Mouse (Mus musculus) heart, embryonic 10.5 days (tissue): ENCODE measurements around the gene Krt75. TPM values are rescaled to one million over a fixed set of nuclear protein-coding genes. Genes with fewer than 3 reads are reported as not detected.

Experiments used
- DNase-seq: peaks from one replicate; pipeline ENCODE4 v3.0.0-alpha.2; 2017; ENCODE audit warnings: low spot score
- H3K27ac ChIP-seq: fragments of 300-500 bp; sonication (generic); 2 replicates; pipeline ENCODE4 v1.5.1; 2016; ENCODE audit warnings: mild to moderate bottlenecking
- H3K27me3 ChIP-seq: fragments of 300-500 bp; sonication (generic); 2 replicates; pipeline ENCODE4 v1.6.1; 2016; ENCODE audit warnings: mild to moderate bottlenecking; ENCODE audit not compliant: poor library complexity, insufficient read depth, severe bottlenecking
- H3K36me3 ChIP-seq: fragments of 300-500 bp; sonication (generic); 2 replicates; pipeline ENCODE4 v1.6.1; 2016; ENCODE audit warnings: mild to moderate bottlenecking, moderate library complexity
- H3K4me1 ChIP-seq: fragments of 300-500 bp; sonication (generic); 2 replicates; pipeline ENCODE4 v1.6.1; 2016; ENCODE audit warnings: mild to moderate bottlenecking
- H3K4me3 ChIP-seq: fragments of 300-500 bp; sonication (generic); 2 replicates; pipeline ENCODE4 v1.5.1; 2016; ENCODE audit warnings: mild to moderate bottlenecking, moderate library complexity
- H3K9me3 ChIP-seq: fragments of 300-500 bp; sonication (generic); 2 replicates; pipeline ENCODE4 v1.6.1; 2016; ENCODE audit warnings: mild to moderate bottlenecking, moderate library complexity
- WGBS: fragments of 180-500 bp; shearing (Covaris S2); methylation state at CpG from one replicate; pipeline ENCODE4 v1.1.7; 2016; 5-methylcytosine and 5-hydroxymethylcytosine counted together
- polyA plus RNA-seq: library from polyadenylated mRNA; unstranded; fragments of >200 nt; fragmentation: Nextera tagmentation; extraction: Ambion mirVana; gene quantifications from 2 replicates; pipeline ENCODE4 v1.2.1, GENCODE M21; 2016

Gene Krt75
- 0.10 TPM in 1 of 2 replicates, not detected in the other for polyA plus RNA-seq

DNA sequence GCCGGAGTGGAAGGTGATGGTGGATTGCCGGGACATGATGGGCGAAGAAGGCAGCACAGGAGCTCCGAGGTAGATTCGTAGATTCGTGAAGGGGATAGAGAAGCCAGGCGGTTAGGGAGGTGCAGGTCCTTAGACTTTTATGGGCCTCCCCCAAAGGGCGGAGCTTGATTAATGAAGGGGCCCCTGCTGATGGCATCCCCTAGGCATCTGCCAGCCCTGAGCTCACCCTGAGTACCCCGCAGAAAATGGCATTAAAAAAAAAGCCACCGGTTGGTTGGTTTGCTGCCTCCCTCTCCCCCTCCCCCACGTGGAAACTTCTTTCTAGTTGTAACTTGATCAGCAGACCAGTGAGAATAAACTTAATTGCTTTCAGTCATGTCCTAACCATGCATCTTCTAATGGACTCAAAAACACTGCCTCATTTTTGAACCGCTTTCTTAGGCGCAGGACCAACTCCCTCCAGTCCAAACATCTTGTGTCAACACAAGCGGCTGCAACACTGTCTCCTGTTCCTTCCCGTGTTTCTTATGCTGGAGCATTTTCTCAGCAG lies at the start of gene Krt75:
Krt75 (minus strand) TSS at position 109 of the 550 bp plus-strand sequence.
- WGBS: 68% methylated on average over 15 of the region's 15 CpGs
- DNase-seq: peak; percentile 66
- H3K9me3 ChIP-seq: no peaks in the 10 kb centered on the region
- H3K27me3 ChIP-seq: peaks cover 34% of the 10 kb centered on the region
- H3K36me3 ChIP-seq: no peaks in the 10 kb centered on the region
- no peak within 1 kb of the TSS for H3K4me3 ChIP-seq
- H3K4me1 ChIP-seq: peaks cover 7% of the 10 kb centered on the region; the same call in 1 of the 2 replicates
- H3K27ac ChIP-seq: no peak within 1 kb of the TSS

DNA sequence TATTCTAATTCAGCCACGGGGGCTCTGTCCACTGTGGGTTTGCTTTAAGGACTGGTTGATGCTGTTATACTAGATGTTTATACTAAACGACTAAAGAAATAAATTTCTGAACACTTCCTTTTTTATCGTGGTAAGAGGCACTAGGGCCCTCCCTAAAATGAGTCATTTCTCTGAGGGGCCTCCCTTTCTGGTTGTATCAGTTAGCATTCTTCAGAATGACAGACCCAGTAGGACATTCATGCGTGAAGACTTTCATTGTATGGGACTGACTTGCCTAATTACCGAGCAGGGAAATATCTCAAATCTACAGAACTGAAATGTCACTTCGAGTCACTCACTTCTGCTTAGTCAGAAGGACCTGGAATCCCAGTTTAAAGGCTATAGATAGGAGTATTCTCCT lies 25.4 kb upstream of the Krt75 start:
- Histone ChIP-seq H3K9me3 (no peaks in the 10 kb centered on the region), H3K36me3 (no peaks in the 10 kb centered on the region), H3K27me3 (no peaks in the 10 kb centered on the region), H3K4me3 (no peak overlapping the region), H3K27ac (no peak overlapping the region), H3K4me1 (peaks cover 4% of the 10 kb centered on the region; the same call in 1 of the 2 replicates)
- WGBS: 71% methylated on average over 6 of the region's 6 CpGs
- no peak for DNase-seq

GRCm38 (mm10) chr15:101588216-101588615 lies 14.5 kb upstream of the Krt75 start:
- peaks cover 6% of the 10 kb centered on the region; the same call in 1 of the 2 replicates for H3K4me1 ChIP-seq
- H3K9me3 ChIP-seq: no peaks in the 10 kb centered on the region
- H3K4me3 ChIP-seq: no peak overlapping the region
- no peaks in the 10 kb centered on the region for H3K36me3 ChIP-seq
- DNase-seq: no peak
- 77% methylated on average over 10 of the region's 10 CpGs for WGBS
- no peak overlapping the region for H3K27ac ChIP-seq
- peaks cover 18% of the 10 kb centered on the region; the same call in 1 of the 2 replicates for H3K27me3 ChIP-seq

- Histone ChIP-seq H3K27me3 (peaks cover 22% of the 10 kb centered on the region; the same call in 1 of the 2 replicates), H3K9me3 (no peaks in the 10 kb centered on the region), H3K27ac (no peak overlapping the region), H3K4me3 (no peak overlapping the region), H3K4me1 (peaks cover 6% of the 10 kb centered on the region; the same call in 1 of the 2 replicates), H3K36me3 (no peaks in the 10 kb centered on the region)
- 40% methylated on average over 2 of the region's 2 CpGs for WGBS
- DNase-seq: no peak
Measured at GRCm38 (mm10) chr15:101584456-101584855, 10.8 kb upstream of the Krt75 start.

DNA sequence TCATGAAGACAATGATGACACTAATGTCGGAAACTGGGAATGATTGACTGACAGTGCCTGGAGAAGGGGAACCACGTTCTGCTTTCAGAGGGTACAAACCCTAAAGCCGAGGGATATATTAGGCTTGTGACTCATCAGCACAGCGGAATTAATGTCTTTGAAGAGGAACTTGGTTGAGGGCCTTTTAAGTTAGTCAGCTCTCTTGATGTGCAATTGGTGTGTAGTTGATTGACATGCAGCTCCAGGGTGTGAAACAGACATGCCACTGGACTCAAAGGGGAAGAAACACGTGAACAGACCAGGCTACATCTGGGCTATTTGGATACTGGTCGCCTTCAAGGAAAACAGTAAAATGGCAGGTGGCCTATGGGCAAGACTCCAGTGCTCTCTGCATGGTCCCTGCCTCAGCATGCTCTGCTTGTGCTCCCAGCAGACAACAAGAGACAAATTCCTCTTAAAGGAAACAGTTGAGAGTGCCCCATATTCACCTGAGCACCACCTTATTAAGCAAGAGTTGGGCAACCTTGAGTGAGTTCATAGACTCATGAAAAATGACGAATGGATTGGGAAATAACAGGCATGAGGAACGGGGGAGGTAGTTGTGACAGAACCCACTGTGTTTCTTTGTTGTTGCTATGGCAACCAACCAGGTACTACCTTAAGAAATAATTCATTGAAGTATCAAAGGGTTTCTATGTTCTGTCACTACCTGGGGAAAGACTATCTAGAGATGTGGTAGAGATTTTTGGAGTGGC lies 9.7 kb upstream of the Krt75 start:
- DNase-seq: no peak
- peaks cover 22% of the 10 kb centered on the region; the same call in 1 of the 2 replicates for H3K27me3 ChIP-seq
- WGBS: 74% methylated on average over 8 of the region's 8 CpGs
- no peaks in the 10 kb centered on the region for H3K36me3 ChIP-seq
- no peak overlapping the region for H3K27ac ChIP-seq
- H3K4me3 ChIP-seq: no peak overlapping the region
- H3K4me1 ChIP-seq: peaks cover 6% of the 10 kb centered on the region; the same call in 1 of the 2 replicates
- H3K9me3 ChIP-seq: no peaks in the 10 kb centered on the region

GRCm38 (mm10) chr15:101581701-101582100 lies 8.0 kb upstream of the Krt75 start:
- Histone ChIP-seq H3K9me3 (no peaks in the 10 kb centered on the region), H3K4me3 (no peak overlapping the region), H3K36me3 (no peaks in the 10 kb centered on the region), H3K27me3 (peaks cover 7% of the 10 kb centered on the region; the same call in 1 of the 2 replicates), H3K4me1 (peaks cover 6% of the 10 kb centered on the region; the same call in 1 of the 2 replicates), H3K27ac (no peak overlapping the region)
- 78% methylated on average over 3 of the region's 3 CpGs for WGBS
- DNase-seq: peak; percentile 58

- Histone ChIP-seq H3K27me3 (peaks cover 21% of the 10 kb centered on the region), H3K27ac (no peak overlapping the region), H3K4me3 (no peak overlapping the region), H3K4me1 (peaks cover 6% of the 10 kb centered on the region; the same call in 1 of the 2 replicates), H3K9me3 (no peaks in the 10 kb centered on the region), H3K36me3 (no peaks in the 10 kb centered on the region)
- WGBS: 64% methylated on average over 5 of the region's 5 CpGs
- peak; percentile 70 for DNase-seq
Measured at GRCm38 (mm10) chr15:101575506-101575905, 1.8 kb upstream of the Krt75 start.

DNA sequence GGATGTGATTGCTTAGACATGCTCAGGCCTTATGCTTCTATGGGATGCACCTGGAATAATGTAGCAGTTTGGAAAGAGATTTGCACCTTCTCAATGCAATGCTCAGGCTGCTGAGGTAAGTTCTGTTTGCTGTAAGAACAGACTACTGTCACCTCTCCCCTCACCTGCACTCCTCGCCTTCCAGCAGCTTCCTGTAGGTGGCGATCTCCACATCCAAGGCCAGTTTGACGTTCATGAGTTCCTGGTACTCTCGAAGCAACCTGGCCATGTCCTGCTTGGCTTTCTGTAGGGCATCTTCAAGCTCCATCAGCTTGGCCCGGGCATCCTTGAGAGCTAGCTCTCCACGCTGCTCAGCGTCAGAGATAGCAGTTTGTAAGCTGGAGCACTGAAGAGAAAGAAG lies 5.9 kb downstream of the Krt75 start:
- WGBS: 32% methylated on average over 7 of the region's 7 CpGs
- Histone ChIP-seq H3K36me3 (no peaks in the 10 kb centered on the region), H3K4me1 (0 out of 2 replicates have a peak, but pooled peaks cover 3% of the 10 kb centered on the region), H3K27ac (no peak overlapping the region), H3K9me3 (no peaks in the 10 kb centered on the region), H3K27me3 (peaks cover 56% of the 10 kb centered on the region), H3K4me3 (no peak overlapping the region)
- DNase-seq: no peak

DNA sequence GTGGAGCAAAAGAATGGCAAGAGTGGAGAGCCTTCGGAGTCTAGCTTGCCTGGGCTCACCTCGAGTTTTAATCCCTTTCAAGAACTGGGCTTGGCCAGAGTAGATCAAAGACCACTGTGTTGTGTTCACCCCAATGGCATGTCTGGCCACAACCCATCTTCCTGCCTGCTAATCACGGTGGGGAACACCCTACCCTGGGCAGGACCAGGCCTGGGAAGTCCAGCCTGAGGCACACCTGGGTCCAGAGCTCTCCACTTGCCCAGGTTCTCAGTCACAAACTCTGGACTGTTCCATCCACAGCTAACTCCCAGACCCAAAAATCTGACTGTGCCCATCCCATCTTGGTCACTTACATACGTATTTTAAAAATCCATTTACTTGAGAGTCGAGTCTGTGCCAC lies 10.9 kb downstream of the Krt75 start, which contains the start of gene Krt90:
Krt90 (minus strand) TSS at position 101 of the 400 bp plus-strand sequence.
- Histone ChIP-seq H3K27ac (no peak within 1 kb of the TSS), H3K27me3 (peaks cover 38% of the 10 kb centered on the region), H3K36me3 (no peaks in the 10 kb centered on the region), H3K4me1 (peaks cover 9% of the 10 kb centered on the region), H3K9me3 (no peaks in the 10 kb centered on the region), H3K4me3 (no peak within 1 kb of the TSS)
- no peak for DNase-seq
- WGBS: 57% methylated on average over 5 of the region's 5 CpGs

- H3K9me3 ChIP-seq: no peaks in the 10 kb centered on the region
- peaks cover 47% of the 10 kb centered on the region for H3K27me3 ChIP-seq
- 13% methylated on average over 7 of the region's 7 CpGs for WGBS
- H3K4me3 ChIP-seq: no peak overlapping the region
- H3K4me1 ChIP-seq: peaks cover 13% of the 10 kb centered on the region
- H3K27ac ChIP-seq: no peak overlapping the region
- H3K36me3 ChIP-seq: no peaks in the 10 kb centered on the region
- DNase-seq: no peak
Measured at GRCm38 (mm10) chr15:101558034-101558646, 15.6 kb downstream of the Krt75 start.

DNA sequence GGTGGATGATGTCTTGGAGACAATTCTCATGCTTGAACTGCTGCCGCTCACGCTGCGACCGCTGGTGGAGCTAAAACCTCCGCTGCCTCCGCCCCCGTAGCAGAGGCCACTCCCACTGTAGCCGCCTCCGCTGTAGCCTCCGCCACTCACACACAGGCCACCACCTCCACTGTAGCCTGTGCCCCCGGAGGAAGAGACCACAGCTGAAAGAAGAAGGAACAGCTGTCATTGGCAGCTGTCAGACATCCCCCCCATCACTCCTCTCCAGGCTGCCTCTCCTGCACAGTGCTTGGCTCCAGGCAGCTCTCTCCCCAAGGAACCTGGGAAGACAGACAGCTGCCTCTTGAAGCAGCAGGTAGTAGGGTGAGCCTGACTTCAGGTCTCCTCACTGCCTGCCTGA lies 20.5 kb downstream of the Krt75 start:
- 0% methylated on average over 11 of the region's 11 CpGs for WGBS
- H3K27me3 ChIP-seq: peaks cover 66% of the 10 kb centered on the region

GRCm38 (mm10) chr15:101552188-101552587 lies 21.5 kb downstream of the Krt75 start:
- peaks cover 10% of the 10 kb centered on the region for H3K4me1 ChIP-seq
- H3K36me3 ChIP-seq: no peaks in the 10 kb centered on the region
- no peak overlapping the region for H3K27ac ChIP-seq
- no peak overlapping the region for H3K4me3 ChIP-seq
- WGBS: 79% methylated on average over 8 of the region's 8 CpGs
- H3K9me3 ChIP-seq: no peaks in the 10 kb centered on the region
- H3K27me3 ChIP-seq: peaks cover 75% of the 10 kb centered on the region
- no peak for DNase-seq

More for the DNA sequence above, 20.5 kb downstream of the Krt75 start:
- DNase-seq: no peak
- H3K27ac ChIP-seq: no peak overlapping the region
- H3K4me3 ChIP-seq: peak overlapping the region; percentile 36
- H3K9me3 ChIP-seq: no peaks in the 10 kb centered on the region
- peaks cover 14% of the 10 kb centered on the region for H3K4me1 ChIP-seq
- no peaks in the 10 kb centered on the region for H3K36me3 ChIP-seq

DNA sequence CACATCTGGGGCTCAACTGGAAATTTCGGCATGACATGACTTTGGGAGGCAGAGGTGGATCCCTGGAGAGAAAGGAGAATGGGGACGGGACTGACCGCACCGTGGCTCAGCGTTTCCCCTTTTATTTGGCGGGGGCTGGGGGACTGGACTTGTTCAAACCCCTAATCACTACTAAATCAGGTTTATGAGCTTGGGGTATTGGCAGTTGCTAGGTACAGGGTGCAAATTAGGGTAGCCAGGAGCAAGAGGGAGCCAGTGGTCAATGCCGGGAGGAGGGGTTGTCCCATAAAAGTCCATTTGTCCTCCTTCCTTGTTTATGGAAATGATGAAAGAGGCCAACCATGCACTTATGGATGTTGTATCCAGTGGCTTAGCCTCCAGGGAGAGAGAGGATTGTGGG lies 23.1 kb downstream of the Krt75 start, which contains the start of gene Krt82:
Krt82 (minus strand) TSS at position 101 of the 400 bp plus-strand sequence.
- no peaks in the 10 kb centered on the region for H3K36me3 ChIP-seq
- H3K27ac ChIP-seq: no peak within 1 kb of the TSS
- DNase-seq: no peak
- no peak within 1 kb of the TSS for H3K4me3 ChIP-seq
- no peaks in the 10 kb centered on the region for H3K9me3 ChIP-seq
- peaks cover 78% of the 10 kb centered on the region for H3K27me3 ChIP-seq
- peaks cover 10% of the 10 kb centered on the region for H3K4me1 ChIP-seq
- 79% methylated on average over 7 of the region's 7 CpGs for WGBS
